Mouse (Mus musculus): ENCODE measurements at regions not wholly inside any gene's neighbourhood (a gene's known extent, or its start where the extent isn't known, plus 50 kb on each side); places are given as distances from the start of the nearest gene placed in this dataset.

DNA sequence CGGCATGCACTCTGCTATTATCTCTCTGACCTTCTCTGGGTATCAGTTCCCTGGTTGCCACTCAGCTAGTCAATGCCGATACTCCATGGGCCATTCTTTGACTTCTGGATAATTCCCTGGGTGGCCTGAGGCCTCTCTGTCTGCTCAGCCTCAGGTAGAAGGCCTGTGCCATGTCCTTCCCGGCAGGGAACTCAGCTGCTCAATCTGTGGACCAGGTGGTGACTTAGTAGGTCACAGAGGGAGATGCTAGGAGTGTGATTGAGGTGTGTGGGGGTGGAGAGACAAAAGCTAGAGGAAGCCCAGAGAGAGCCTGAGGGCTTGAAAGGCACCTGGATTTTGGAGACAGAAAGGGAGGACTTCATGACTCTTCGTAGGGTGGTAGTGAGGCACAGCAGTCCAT is 188.0 kb upstream of the Cops8 start:
- ChIA-PET CTCF (no interaction called here), POLR2A (interaction anchor here in 2 of 4 experiments (1.1 to 1.2 kb wide), 3 partner anchors 10 to 128 kb away, joined by 3 to 4 read pairs (median 3); no protein-coding TSS in a partner anchor)

- POLR2A ChIA-PET = interaction anchor here (0.7 to 3.5 kb wide), 19 partner anchors 9 to 222 kb away, joined by 3 to 15 read pairs (median 3); partner anchors contain the start of gene Ackr3 (in 1 of the 4)
- CTCF ChIA-PET = interaction anchor here in 2 of 4 experiments (0.5 to 0.8 kb wide), 3 partner anchors 13 to 167 kb away, joined by 3 to 4 read pairs (median 3); no protein-coding TSS in a partner anchor
Measured at GRCm38 (mm10) chr1:90424066-90424821, 178.5 kb upstream of the Cops8 start.

GRCm38 (mm10) chr1:90428334-90428733 is 174.4 kb upstream of the Cops8 start:
- ChIA-PET CTCF (no interaction called here), POLR2A (no interaction called here)

- ChIA-PET CTCF (no interaction called here), POLR2A (no interaction called here)
Measured at GRCm38 (mm10) chr1:90428774-90429173, 174.0 kb upstream of the Cops8 start.

DNA sequence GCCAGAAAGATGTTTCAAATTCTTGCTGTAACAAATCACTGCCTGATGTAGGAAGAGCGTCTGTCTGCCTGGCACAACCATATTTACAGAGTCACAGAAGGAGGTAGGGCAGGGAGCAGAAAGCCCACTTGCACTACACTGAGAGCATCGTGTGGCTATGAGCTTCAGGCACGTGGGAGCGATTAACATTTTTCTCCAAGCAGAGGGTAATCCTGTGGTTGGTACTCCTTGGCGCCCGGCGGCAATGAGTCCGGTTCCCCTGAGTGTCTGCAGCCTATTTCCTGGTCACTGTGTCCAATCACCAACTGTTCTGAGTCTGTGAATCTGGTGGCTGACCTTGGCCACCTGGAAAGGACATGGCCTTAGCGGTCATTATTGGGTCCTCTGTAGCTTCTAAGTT is 172.3 kb upstream of the Cops8 start:
- ChIA-PET CTCF (no interaction called here), POLR2A (interaction anchor here in 1 of 4 experiments (0.9 to 1.7 kb wide), 2 partner anchors 24 to 115 kb away, joined by 3 to 5 read pairs; no protein-coding TSS in a partner anchor)

DNA sequence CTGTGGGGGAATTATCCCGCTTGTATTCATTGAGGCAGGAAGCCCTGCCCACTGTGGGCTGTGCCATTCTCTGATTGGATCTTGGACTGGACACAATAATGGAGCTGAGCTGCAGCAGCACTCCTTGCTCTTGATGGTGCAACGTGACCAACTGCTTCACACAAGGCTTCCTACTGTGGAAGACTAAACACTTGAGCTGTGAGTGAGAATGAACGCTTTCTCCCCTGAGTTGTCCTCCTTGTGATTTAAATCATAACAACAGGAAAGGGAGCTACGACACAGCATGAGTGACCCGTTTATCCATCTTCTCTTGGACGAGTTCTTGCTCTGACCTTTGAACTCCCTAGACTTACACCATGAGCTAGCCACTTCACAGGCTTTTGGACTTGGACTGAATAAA is 171.0 kb upstream of the Cops8 start:
- ChIA-PET CTCF (interaction anchor here in 1 of 4 experiments (0.6 kb wide), 1 partner anchor 388 kb away, joined by 3 read pairs; no protein-coding TSS in a partner anchor), POLR2A (interaction anchor here in 1 of 4 experiments (0.5 to 1.7 kb wide), 5 partner anchors 9 to 47 kb away, joined by 3 to 6 read pairs (median 3); no protein-coding TSS in a partner anchor)

- ChIA-PET POLR2A (interaction anchor here in 1 of 4 experiments (0.9 kb wide), 1 partner anchor 39 kb away, joined by 3 read pairs; no protein-coding TSS in a partner anchor), CTCF (no interaction called here)
Measured at GRCm38 (mm10) chr1:90433911-90434310, 168.9 kb upstream of the Cops8 start.

GRCm38 (mm10) chr1:90440638-90441037 is 162.1 kb upstream of the Cops8 start:
- CTCF ChIA-PET = interaction anchor here in 3 of 4 experiments (0.7 to 1.1 kb wide), 4 partner anchors 9 to 427 kb away, joined by 3 to 8 read pairs (median 3); no protein-coding TSS in a partner anchor
- POLR2A ChIA-PET = interaction anchor here in 2 of 4 experiments (0.6 to 2.1 kb wide), 2 partner anchors 9 to 219 kb away, joined by 4 to 6 read pairs; no protein-coding TSS in a partner anchor

- CTCF ChIA-PET = interaction anchor here in 2 of 4 experiments (0.7 to 1.1 kb wide), 3 partner anchors 151 to 471 kb away, joined by 3 read pairs; no protein-coding TSS in a partner anchor
- POLR2A ChIA-PET = interaction anchor here in 2 of 4 experiments (0.6 to 2.1 kb wide), 3 partner anchors 10 to 220 kb away, joined by 4 to 6 read pairs (median 4); no protein-coding TSS in a partner anchor
Measured at GRCm38 (mm10) chr1:90441134-90441868, 161.5 kb upstream of the Cops8 start.

DNA sequence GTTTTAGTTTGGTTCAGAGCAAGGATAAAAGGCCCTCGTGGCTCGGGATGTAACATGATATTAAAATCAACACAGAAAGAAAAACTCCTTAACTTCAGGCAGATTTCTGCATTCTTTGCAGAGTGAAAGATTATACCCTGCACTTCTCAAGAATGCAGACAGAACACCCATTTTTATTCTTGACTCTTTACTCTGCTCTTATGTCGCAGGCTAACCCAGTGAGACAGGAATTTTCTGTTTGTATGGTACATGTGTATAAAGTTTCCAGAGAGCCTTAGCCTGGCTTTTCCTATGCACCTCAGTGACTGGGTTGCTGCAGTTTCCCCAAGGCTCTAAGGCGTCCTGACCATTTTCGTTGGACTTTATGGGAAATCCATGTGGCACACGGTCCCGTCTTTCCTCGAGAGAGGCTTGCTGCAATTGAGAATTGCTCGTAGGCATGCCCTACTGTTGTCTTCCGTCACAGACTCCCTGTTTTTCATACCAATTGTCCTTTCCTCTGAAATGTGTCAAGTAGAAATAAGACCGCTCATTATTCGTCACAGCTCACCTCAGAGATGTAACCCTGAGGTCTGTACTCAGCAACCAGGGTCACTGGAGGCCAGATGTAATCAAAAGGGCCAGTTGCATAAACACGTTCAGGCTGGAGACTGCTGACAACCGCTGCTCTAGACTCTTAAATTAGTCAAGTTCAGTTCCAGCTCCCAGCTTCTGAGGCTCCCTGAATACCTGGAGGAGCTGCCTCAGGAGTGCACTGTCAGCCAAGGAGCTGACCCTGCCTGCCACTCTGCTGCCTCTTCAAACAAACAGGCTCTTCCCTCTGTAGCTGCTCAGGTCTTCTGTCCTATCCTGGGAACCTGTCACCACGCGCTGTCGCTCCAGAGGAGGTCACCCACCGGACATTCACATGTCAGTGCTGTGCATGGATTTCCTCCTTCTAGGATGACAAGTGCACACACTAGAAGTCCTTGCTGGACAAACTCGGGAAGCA is 160.2 kb upstream of the Cops8 start:
- POLR2A ChIA-PET = interaction anchor here in 1 of 4 experiments (0.6 kb wide), 1 partner anchor 101 kb away, joined by 3 read pairs; no protein-coding TSS in a partner anchor
- CTCF ChIA-PET = no interaction called here

GRCm38 (mm10) chr1:90449571-90450226 is 153.1 kb upstream of the Cops8 start:
- ChIA-PET CTCF (interaction anchor here in 3 of 4 experiments (0.6 to 0.9 kb wide), 6 partner anchors 10 to 1570 kb away, joined by 3 to 6 read pairs (median 4); no protein-coding TSS in a partner anchor), POLR2A (interaction anchor here in 2 of 4 experiments (0.5 to 1.9 kb wide), 8 partner anchors 10 to 376 kb away, joined by 3 to 8 read pairs (median 4); no protein-coding TSS in a partner anchor)

- CTCF ChIA-PET = interaction anchor here in 1 of 4 experiments (0.6 kb wide), 1 partner anchor 529 kb away, joined by 3 read pairs; no protein-coding TSS in a partner anchor
- POLR2A ChIA-PET = interaction anchor here in 1 of 4 experiments (0.6 to 0.7 kb wide), 3 partner anchors 28 to 1878 kb away, joined by 3 to 4 read pairs (median 3); no protein-coding TSS in a partner anchor
Measured at GRCm38 (mm10) chr1:90451942-90452557, 150.7 kb upstream of the Cops8 start.

- CTCF ChIA-PET = no interaction called here
- POLR2A ChIA-PET = interaction anchor here in 2 of 4 experiments (0.6 to 1.7 kb wide), 3 partner anchors 17 to 78 kb away, joined by 3 to 5 read pairs (median 4); no protein-coding TSS in a partner anchor
Measured at GRCm38 (mm10) chr1:90454263-90454662, 148.5 kb upstream of the Cops8 start.

DNA sequence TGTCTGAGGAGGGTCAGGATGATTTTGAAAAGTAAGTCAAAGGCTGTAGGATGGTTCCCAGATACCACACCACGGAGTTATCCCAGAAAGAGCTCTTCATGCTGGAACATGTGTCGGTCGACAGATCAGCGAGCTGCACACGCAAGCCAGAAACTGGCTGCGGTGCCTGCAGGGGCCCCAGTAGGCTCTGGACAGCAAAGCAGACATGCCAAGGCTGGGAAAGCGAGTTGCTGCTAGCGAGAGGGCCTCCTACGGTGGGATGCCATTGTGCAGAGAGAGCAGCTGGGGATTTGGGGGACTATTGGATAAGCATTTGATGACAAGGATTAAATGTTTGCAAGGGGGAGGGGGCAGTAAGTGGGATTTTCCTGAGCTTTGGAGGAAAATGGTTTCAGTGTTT is 145.4 kb upstream of the Cops8 start:
- ChIA-PET POLR2A (interaction anchor here in 1 of 4 experiments (0.7 kb wide), 1 partner anchor 173 kb away, joined by 4 read pairs; no protein-coding TSS in a partner anchor), CTCF (interaction anchor here in 1 of 4 experiments (0.7 kb wide), 1 partner anchor 723 kb away, joined by 6 read pairs; no protein-coding TSS in a partner anchor)

DNA sequence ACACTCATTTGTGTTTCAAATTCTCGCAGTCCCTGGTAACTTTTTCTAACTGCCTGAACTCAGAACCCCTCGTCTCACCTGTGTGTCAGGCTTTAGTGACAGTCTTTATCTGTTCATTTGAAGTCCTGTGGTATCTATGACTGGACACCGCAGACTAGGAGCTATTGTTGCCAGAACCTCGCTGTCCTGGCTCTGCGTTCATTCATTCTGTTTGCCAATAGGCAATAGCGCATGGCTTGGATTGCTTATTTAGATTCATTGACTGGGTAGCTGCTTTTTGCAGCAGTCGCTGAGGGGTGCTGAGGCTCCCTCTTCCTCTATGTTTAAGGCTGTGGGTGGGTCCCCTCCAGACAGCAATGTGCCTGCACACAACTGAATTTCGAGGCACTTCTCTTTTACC is 144.6 kb upstream of the Cops8 start:
- CTCF ChIA-PET = no interaction called here
- POLR2A ChIA-PET = no interaction called here

DNA sequence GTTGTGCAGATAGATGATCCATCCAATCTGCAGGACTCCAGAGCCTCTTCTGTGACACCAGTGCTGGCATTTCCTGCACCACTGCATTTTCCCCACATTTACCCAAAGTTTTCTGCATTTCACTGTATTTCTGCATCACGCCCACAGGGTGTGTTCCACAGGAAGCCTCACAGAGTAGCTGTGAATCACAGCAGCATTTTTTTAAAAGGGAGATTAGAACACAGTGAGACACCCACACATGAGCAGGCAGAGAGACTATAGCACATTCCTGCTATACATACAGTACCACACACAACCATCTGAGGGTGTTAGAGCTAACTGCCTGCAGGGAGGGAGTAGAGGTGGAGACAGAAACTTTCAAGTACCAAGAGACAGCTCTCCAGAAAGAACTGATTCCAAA is 141.1 kb upstream of the Cops8 start:
- POLR2A ChIA-PET = interaction anchor here in 1 of 4 experiments (1.1 kb wide), 1 partner anchor 258 kb away, joined by 3 read pairs; the partner anchor contains the start of gene Ackr3
- CTCF ChIA-PET = no interaction called here

GRCm38 (mm10) chr1:90463302-90463701 is 139.5 kb upstream of the Cops8 start:
- CTCF ChIA-PET = no interaction called here
- POLR2A ChIA-PET = interaction anchor here in 1 of 4 experiments (0.7 kb wide), 1 partner anchor 205 kb away, joined by 4 read pairs; no protein-coding TSS in a partner anchor
